Mouse (Mus musculus): Measurements from ENCODE around the gene Clcnkb.

Clcnkb gene

GRCm38 (mm10) chr4:141357811-141358210 lies 58.0 kb downstream of the Clcnkb start:
- DNase-seq (ENCODE audit: low spot score) = no peak
